Mouse (Mus musculus) spleen, postnatal 36 days (tissue): ENCODE data around the gene Slc2a9.

Source experiments
- DNase-seq, 2 experiments: peaks; one replicate each; pipeline ENCODE4 v3.0.0; 2022; ENCODE audit warnings: low spot score in 2 of 2, mixed read lengths in 1 of 2

Gene Slc2a9

DNA sequence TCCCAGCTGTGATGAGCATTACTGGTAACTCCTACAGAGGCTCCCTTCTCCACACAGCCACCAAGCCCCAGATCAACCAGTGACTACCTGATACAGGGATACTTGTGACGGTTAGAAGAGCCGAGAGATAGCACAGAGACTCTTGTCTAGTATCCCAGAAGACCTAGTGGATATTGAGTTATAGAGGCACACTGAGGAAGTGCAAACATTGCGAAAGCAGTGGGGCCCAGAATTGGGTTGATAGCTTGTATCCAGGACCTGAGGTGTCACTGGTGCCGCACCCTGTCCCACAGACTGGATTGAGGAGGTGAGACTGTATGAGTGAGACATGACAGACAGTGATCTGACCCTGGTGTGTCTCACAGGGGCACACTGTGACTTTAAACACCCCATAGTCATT, at the start of gene Slc2a9:
TSS of gene Slc2a9 (minus strand) at position 152 of the 400 bp plus-strand sequence.
- no peak for DNase-seq

DNA sequence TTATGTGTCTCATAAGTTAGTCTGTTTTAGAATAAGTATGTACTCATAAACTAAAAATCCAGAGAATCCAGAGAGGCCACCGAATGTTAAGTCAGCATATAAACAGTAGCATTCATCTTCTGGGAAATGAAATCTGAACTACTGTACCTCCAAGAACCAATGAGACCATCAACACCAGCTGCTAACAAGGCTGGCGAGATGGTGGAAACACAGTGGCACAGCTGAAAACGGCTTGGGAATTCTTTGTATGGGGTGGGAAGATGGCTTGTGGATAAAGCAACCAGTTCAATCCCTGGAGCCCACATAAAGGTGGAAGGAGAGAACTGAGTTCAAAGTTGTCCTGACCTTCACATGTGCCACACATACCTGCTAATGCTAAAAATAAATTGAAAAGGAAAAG, 49.7 kb upstream of the Slc2a9 start:
- no peak for DNase-seq

DNA sequence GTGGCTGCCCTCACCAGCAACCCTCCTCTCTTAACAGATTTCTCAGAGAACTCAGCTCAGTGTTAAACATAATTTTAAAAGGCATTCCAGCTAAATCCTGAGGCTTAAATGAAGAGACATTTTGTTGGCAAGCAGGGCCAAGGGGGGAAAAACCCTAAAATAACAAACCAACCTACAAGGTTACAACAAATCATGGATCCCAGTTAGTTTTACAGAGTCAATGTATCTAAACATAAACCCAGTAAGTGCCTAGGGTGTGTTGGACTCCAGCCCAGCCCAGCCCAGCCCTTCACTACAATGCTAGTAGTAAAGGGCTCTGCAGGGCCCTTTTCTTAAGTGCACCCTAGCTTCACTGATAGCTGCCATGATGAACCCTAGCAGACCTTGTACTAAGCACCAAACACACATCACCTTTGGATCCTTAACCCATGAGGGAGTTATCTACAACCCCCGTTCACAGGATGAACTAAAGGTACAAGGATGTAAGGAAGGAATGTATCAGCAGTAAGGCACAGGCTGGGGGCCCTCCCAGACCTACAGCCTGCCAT, 47.4 kb upstream of the Slc2a9 start:
- DNase-seq: no peak

DNA sequence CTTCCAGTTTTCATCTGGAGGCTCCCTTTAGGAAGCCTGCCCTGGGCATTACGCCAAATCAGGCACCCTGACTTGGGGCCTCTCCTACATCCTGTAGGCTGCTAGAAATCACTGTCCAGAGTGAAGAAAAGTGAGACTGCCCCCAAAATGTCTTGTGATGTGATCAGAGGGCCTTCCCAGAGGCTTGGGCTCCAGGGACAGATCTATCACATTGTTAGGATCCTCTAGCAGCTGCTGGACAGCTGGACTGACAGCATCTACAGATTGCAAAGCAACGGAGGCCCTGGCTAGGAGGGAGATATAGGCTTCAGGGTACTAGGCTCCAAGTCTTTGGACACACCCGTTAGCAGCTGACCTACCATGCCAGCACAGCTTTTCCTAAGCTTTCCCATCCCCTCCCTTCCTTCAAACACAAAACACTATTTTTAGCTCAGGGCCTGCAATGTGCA, 46.5 kb upstream of the Slc2a9 start:
- DNase-seq: no peak

DNA sequence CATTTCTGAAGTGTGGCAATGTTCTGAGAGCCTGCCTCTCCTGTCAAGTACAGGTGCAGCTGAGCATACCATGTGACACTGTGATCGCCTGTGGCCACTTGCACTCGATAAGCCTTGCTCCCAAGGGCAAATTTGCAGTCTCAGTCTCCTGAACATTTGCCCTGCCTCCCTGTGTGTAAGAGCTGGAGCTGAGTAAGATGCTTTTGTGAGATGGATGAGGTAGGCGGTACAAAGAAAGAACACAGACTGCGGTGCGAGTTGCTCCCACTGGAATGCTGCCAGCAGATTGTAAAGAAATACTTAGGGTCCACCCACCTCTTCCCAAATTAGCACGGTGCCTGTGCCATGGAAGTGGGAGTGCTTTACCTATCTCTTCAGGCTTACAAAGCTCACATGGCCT, 44.4 kb upstream of the Slc2a9 start:
- no peak for DNase-seq

DNA sequence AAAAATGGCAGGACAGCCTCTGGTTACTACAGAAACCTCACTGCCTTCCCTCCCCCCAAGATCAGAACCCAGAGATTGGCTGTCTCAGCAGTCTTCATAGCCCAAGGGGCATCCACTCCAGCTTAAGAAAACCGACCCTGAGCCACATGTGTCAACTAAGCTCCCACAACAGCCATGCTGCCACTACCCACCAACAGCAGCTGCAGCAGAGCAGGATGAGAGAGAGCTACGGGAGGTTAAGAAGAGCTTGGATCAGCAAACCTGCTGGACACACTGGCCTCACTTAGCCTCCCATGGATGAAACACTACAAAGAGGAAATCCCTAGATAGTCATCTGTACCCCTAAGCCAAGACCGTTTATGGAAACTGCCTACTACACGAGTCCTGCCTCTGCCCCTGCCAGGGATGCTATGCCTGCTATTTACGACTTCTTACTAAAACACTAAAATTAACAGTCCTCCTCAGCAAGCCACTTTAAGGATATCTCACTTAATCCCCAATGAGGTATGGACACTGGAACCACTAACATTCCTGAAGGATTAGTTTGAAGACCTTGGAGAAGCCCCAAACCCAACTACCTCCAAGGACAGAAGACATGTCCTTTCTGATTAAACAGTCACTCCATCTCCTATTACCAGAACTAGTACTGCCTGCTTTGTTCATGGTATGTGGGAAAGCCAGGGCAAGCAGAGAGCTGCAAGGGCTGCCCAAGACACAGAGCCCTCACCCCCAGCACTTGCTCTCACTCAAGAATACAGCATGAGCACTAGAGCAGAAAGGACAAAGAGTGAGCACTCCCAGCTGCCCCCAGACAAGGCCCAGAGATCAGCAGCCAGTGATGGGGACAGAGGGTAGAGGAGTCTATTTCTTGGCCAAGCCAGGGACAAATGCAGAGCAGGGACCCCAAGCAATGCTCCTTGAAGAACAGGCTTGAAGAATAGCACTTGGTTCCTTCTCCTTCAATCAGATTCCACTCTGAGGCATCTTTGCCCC, 41.8 kb upstream of the Slc2a9 start:
- DNase-seq: no peak

DNA sequence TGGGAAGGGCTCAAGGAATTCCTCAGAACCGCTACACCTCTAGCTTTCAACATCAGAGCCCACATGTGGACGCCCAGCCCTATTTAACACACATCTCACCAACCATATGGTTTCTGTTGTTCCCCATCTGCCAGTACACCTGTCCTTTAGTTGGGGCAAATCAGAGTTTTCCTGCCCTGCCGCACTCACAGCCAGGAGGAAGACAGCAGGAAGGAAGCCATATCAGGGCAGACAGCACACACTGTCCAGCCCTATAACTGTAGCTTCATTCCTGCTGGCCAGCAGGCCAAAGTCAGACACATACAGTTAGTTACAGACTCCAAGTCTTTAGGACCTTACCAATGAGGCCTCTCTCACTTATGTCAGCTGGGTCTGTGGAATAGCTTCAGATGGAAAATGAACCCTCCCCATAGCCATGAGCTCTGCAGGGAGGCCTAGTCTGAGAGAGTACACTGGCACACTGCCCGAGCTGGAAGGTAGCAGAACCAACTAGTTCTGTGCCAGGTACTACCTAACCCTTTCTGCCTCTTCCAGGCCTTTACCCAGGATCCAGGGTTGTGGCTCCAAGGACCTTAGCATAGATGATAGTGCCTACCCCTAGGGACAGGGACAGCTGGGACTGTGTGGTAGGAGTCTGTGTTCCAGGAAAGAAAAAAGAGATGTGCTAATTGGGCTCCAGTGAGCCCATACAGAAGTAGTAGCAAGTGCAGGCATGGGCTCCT, 40.7 kb upstream of the Slc2a9 start:
- no peak for DNase-seq

DNA sequence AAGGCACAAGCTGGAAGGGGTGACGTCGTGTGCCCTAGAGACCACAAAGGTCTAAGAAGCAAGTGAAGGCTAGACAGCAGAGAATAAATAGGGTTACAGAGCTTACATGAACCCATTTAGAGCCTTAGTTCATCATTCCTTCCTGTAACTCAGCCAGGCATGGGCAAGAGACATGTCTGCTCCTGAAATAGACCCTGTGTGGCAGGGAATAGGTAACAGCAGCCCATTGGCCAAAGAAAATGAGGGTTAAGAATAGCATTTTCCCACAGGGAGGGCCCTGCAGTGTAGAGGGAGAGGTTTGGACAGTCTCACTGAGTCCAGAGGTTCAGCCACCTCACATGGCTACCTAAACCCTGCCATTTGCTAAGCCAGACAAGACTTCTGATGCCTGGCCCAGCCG, 38.8 kb upstream of the Slc2a9 start:
- no peak for DNase-seq

DNA sequence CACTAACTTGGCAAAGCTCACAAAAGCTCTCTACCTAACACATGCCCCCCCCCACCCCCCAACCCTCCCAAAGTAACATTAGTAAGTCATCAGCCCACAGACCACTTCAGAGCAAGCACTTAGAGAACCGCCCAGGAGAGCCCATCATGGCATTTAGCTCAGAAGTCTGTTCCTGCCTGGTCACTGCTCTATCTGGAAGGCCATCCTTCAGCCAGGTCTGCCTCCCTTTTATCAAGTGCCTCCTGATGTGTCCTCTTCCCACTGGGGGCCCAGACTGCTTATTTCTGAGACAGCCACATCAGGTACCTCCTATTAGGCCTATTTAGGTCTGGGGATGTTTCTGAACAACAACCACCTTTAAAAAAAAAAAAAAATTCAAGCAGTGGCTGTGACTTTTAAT, 38.0 kb upstream of the Slc2a9 start:
- no peak for DNase-seq

DNA sequence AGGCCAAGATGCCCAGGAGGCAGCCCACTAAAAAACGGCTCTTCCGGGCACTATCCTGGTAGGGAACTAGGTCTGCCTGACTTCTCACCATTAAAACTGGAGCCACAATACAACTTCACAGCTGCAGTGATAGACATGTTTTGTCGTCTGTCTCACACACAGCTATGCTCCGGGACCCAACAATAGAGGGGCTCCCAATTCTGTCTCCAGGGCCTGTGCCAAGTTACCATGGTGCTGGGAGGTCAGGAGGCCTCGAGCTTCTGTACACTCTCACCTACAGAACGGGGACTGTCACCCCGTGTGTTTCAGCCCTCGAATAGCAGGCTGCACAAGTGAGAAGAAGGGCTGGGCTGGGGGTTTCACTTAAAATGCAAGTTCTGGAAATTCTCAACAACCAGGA, 35.6 kb upstream of the Slc2a9 start:
- no peak for DNase-seq

DNA sequence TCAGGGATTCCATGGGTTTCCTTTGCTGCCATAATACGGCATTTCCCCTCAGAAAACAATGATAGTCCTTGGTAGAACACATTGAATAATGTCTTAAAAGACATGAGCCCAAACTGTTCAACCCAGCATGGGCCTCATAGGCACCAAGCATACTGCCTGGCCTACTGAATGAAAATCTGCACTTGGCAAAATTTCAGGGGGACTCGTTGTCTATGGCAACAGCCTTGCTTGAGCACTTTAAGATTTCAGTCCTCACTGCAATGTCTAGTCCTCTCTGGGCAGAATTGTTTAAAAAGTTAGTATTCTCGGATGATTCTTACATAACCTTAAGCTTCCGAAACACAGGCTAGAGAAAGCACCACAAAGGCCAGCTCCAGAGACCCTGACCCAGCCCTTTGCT, 34.9 kb upstream of the Slc2a9 start:
- no peak for DNase-seq

DNA sequence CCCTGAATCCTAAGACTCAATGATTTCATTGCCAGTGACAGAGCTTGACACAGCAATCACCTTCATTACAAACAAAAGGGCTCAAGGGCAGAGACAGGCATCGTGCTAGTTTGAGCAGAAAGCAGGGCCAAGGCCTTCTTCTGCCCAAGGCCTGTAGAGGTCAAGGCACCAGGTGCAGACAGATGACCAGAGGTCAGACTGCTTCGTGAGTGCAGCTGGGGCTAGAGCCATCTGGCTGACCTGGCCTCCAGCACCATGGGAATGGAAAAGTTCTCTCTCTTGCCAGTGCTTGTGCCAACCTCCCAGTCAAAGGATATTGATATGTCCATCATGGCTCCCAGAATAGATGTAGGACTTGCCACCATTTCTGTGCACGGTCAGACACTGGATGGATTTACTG, 33.9 kb upstream of the Slc2a9 start:
- DNase-seq: no peak

DNA sequence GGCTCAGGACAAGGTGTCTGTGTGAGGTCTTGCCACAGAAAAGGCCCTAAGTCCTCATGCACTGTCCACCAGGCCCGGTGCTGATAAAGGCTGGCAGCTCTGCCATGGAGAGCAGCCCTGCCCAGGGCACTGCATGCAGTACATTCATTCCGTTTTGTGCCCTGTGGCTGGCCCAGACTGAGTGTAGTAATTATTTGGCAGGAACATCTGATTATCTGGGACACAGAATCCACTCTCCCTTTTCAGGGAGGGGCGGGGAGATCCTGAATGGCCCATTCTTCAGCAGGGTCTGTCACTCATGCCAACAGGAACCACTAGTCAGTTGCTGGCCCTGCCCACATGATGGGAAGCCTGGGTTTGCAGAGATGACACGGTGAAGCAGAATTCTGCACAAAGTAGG, 29.1 kb upstream of the Slc2a9 start:
- no peak for DNase-seq

DNA sequence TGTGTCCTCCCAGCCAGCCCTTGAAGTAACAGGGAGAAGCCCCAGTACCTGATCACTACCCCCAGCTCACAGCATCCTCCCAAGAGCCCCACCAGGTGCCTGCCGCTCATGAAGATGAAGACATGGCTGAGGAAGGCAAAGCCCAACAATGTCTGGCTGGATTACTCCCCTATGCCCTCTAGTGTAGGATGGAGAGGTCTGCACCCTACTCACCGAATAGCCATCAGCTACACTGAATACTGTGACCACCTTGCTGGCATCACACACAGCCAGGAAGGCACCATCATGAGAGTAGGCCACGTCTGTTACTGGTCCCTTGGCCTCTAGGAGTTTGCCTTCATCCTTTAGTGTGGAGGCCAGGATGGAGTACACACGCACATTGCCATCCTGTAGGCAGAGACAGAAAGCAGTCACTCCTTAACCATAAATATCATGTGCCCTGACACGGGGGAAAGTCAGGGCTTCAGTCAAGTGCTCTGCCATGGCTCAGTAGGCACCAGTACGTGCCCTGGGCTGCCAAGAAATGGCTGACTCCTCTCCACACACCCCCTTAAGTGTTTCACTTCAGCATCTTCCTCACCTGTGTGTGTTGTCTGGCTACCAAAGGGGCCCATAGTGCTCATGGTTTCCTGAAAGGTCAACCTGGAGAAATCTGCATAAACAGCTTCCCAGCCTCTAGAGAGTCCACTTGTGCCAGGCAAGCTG, 26.9 kb upstream of the Slc2a9 start:
- DNase-seq: no peak

DNA sequence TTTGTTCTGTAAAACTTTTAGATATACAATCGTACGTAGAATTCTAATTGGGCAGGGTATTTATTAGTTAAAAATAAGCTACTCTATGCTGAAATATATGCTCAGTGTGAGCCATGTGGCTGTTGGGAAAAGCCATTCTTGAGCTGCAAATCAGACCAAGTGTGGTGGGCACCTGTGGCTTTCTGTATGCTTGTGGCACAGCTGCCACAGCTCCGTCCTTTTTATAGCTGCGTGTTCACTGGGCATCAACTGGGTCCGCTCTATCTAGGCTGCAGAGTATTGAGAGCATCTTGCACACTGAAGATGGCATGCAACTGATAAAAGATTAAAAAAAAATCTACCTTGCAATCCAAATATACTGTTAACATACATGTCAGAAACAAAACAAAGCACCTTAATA, 20.0 kb upstream of the Slc2a9 start:
- no peak for DNase-seq

DNA sequence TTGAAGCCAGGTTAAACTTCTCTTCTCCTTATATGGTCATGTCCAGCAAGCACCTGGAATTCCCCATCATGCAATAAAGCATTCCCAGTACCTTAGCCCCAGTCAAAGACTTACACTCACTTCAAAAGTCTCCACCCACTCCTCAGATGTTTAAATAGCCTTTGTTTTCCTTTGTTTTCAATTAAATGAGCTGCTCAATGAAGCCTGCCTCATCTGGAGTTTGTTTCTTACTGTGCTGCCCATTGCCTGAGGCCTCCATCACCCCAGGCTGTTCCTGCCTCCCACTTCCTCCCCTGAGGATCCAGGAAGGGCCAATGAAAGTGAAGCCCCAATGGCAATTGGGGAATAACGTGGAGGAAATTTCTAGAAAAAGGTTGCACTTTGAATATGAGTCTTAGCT, 17.9 kb upstream of the Slc2a9 start:
- DNase-seq: no peak

DNA sequence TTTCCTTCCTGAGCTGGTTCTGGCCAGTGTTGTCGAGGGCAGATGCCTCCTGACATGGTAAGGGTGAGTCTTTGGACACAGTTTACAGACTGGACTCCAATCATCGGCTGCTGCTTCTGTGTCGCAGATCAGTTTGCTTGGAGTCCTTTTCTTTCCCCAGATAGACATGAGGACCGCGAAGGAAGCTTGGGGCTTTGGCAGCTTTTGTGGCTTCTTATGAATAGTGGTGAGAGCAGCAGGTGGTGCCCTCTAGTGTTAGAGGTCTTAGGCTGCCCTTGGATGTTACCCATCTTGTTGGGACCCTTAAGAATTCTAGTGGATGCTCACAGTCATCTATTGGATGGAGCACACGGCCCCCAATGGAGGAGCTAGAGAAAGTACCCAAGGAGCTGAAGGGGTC, 13.3 kb upstream of the Slc2a9 start:
- peak; percentile 16 to 31 for DNase-seq

DNA sequence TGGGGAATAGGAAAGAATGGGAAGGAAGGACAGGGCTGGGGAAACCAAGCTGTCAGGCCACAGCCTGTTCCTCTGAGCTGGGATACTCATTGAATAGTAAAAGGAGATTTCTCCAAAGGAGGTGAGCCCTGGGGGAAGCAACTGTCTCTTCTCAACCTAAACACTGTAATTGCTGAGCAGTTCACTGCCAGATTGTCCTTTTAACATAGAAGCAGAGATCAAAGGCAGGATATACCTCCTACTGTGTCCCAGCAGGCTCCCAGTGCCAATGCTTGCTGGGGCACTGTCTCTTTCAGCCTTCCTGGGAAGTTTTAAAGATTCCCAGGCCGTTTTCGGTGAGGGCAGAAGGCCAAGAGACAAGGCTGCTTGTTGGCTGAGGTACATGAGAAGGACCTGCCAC, 10.0 kb upstream of the Slc2a9 start:
- DNase-seq: no peak

DNA sequence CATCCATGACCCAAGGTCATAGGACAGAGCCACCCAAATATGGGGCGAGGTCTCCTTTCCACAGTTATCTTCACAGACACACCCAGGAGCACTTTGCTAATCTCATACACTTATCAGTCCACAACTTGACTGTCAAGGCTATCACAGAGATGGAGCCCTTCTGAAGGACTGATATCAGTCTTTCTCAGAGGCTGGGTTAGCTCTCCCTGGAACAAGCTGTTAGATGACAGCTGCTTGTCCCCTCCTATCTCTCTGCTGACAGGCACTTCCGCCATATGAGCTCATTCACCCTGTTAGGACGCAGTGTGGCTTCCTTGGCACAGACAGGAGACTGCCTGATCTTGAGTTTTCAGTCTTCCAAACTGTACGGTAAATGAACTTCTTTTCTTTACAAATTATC, 6.6 kb upstream of the Slc2a9 start:
- no peak for DNase-seq

DNA sequence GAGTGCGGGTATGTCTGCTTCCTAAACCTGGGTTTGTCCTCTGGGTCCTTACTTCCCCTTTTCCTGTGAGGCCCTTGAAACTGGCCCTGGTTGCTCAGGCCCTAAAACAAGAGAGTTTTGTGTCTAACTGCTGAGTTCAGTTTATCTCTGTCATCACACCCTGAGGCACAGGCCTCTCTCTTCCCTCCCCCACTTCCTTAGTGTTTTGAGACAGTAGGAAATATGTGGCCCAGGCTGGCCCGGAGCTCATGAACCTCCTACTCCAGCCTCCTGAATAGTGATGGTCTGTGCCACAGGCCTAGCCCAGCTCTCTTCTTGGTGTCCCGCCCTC, 2.5 kb upstream of the Slc2a9 start:
- DNase-seq: no peak

DNA sequence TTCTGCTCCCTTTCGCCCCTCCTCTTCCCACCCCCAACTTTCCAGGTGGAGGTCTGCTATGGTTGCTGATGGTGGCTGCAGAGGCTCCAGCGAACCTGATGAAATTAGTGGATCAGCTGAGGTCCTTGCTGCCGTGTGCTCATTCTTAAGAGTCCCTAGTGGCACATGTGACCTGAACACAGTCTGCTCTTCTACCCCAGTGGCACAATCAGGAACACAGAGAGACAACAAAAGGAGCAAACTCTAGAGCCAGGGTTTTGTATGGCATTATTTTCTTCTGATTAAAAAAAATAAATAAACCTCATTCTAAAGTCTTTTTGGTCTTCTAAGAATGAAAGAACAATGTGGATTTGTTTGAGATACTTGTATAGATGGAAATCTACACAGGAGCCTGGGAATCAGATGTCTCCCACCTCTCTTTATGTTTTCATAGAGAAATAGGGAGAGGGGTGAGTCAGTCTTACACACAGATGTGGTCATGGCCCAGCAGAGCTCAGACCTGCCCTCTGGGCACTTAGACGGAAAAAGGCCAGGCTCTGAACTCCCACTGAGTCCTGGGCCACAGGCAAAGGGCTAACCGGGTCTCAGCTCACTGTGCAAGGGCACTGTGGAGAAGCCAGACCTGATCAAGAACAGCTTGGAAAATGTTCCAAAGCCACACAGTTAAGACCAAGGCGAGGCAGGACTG, 1.9 kb upstream of the Slc2a9 start:
- no peak for DNase-seq

DNA sequence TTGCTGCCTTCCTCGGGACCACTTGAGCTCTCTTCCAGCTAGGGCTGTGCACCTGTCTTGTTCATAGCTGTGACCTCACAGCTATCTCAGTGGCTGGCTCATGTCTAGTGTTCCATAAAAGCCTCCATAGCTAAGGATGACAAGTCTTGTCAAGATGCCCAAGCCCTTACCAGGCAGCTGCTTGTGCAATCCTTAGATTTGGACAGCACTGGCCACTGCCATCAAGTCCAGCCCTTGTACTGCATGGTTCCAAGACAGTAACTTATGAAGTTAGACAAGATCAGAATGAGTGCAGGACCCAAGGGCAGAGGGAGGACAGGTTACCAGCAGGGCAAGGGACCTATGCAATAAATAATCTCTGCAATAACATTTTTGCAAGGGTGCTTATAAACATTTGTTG, 1.2 kb upstream of the Slc2a9 start:
- no peak for DNase-seq
